In genomic region chr13:44305134-44305991, GRCm38 (mm10) we compare ENCODE assay signal across 8 mouse cellular contexts.
A peak's percentile ranks its signal among the peaks of the same experiment; 100 is the strongest.
DNase-seq lines count a peak whose midpoint lies in the region; ATAC-seq and TF ChIP-seq lines count a peak whose summit lies in the region.

No protein-coding gene starts in this region.

- WGBS in intestine, postnatal 0 days = 83% methylated on average over 9 of the region's 9 CpGs
- WGBS in intestine, embryonic 15.5 days = 78% methylated on average over 9 of the region's 9 CpGs
- 75% methylated on average over 9 of the region's 9 CpGs for WGBS in midbrain, embryonic 14.5 days
- 77% methylated on average over 9 of the region's 9 CpGs for WGBS in forebrain, embryonic 11.5 days

- H3K9me3 ChIP-seq in intestine, postnatal 0 days (ENCODE audit: control insufficient read depth) = no peaks in the 10 kb centered on the region
- H3K9me3 ChIP-seq in intestine, embryonic 15.5 days = no peaks in the 10 kb centered on the region
- H3K9me3 ChIP-seq in CH12.LX (replicated peaks; ENCODE audit: low read length) = no peaks in the 10 kb centered on the region
- no peaks in the 10 kb centered on the region for H3K9me3 ChIP-seq in midbrain, embryonic 14.5 days (ENCODE audit: control insufficient read depth, low read length)
- no peaks in the 10 kb centered on the region for H3K9me3 ChIP-seq in forebrain, embryonic 11.5 days (ENCODE audit: control insufficient read depth, low read length)

- no peak overlapping the region for H3K9ac ChIP-seq in intestine, postnatal 0 days (ENCODE audit: low read depth, low read length)
- H3K9ac ChIP-seq in intestine, embryonic 15.5 days = no peak overlapping the region
- no peak overlapping the region for H3K9ac ChIP-seq in CH12.LX (ENCODE audit: insufficient read depth, low read depth)
- no peak overlapping the region for H3K9ac ChIP-seq in midbrain, embryonic 14.5 days (replicated peaks; ENCODE audit: low read length)
- H3K9ac ChIP-seq in forebrain, embryonic 11.5 days (ENCODE audit: low read length) = no peak overlapping the region

- no peak for TF ChIP-seq POLR2A in CH12.LX (IDR thresholded peaks at IDR 0.05; ENCODE audit: low read depth, low read length)

- no peak overlapping the region for H3K4me2 ChIP-seq in intestine, postnatal 0 days (replicated peaks; ENCODE audit: low read depth)
- no peak overlapping the region for H3K4me2 ChIP-seq in intestine, embryonic 15.5 days (replicated peaks)
- H3K4me2 ChIP-seq in CH12.LX (ENCODE audit: insufficient read depth, low read depth, poor library complexity, severe bottlenecking) = no peak overlapping the region
- H3K4me2 ChIP-seq in midbrain, embryonic 14.5 days (ENCODE audit: low read length) = no peak overlapping the region
- H3K4me2 ChIP-seq in forebrain, embryonic 11.5 days (ENCODE audit: low read depth, low read length, severe bottlenecking) = no peak overlapping the region

- no peak for ATAC-seq in intestine, postnatal 0 days
- no peak for ATAC-seq in intestine, embryonic 15.5 days
- no peak for ATAC-seq in midbrain, embryonic 14.5 days (ENCODE audit: low FRiP score, low TSS enrichment)
- ATAC-seq in forebrain, embryonic 11.5 days (replicated peaks; ENCODE audit: low FRiP score) = no peak

- TF ChIP-seq CTCF in intestine, postnatal 0 days (IDR thresholded peaks at IDR 0.05; ENCODE audit: low read depth) = peak; percentile 42
- TF ChIP-seq CTCF in CH12.LX (conservative IDR thresholded peaks at IDR 0.05 in 1 of 2, IDR thresholded peaks at IDR 0.05 in 1 of 2; ENCODE audit: low read depth in 2 of 2, low read length in 2 of 2) = peak; percentile 38 to 59; a peak in 2 of 4 replicates

- in situ Hi-C loops in CH12.LX (cut with MboI; ENCODE audit: low pct_ligation_motif_present, low pct_unique_long_range_greater_than_20kb, low sequenced_read_pairs) = no loop called here

- DNase-seq in CH12.LX (ENCODE audit: extremely low read depth) = peak; percentile 66
- peak; percentile 33 to 51 for DNase-seq in cerebellum, postnatal 25 days
- DNase-seq in spleen, postnatal 36 days (ENCODE audit: low spot score in 2 of 2) = peak; percentile 25 to 31
- no peak for DNase-seq in midbrain, embryonic 14.5 days
- DNase-seq in forebrain, embryonic 11.5 days (ENCODE audit: low spot score) = no peak
- DNase-seq in neural tube, embryonic 10.5 days (ENCODE audit: extremely low spot score, low spot score) = no peak

- no peaks in the 10 kb centered on the region for H3K79me2 ChIP-seq in CH12.LX (replicated peaks; ENCODE audit: control insufficient read depth, extremely low read depth, insufficient read depth, poor library complexity, severe bottlenecking)

- TF ChIP-seq RAD21 in CH12.LX (IDR thresholded peaks at IDR 0.05; ENCODE audit: low read depth, low read length) = peak; percentile 50

- no peaks in the 10 kb centered on the region for H3K27me3 ChIP-seq in intestine, postnatal 0 days (replicated peaks; ENCODE audit: control insufficient read depth, insufficient read depth, low read length)
- H3K27me3 ChIP-seq in intestine, embryonic 15.5 days (replicated peaks) = no peaks in the 10 kb centered on the region
- H3K27me3 ChIP-seq in CH12.LX (replicated peaks) = no peaks in the 10 kb centered on the region
- no peaks in the 10 kb centered on the region for H3K27me3 ChIP-seq in midbrain, embryonic 14.5 days (ENCODE audit: control insufficient read depth, insufficient read depth, low read length)
- no peaks in the 10 kb centered on the region for H3K27me3 ChIP-seq in forebrain, embryonic 11.5 days (ENCODE audit: control insufficient read depth, insufficient read depth, low read length)

- dilution Hi-C loops in CH12.LX (cut with MboI; ENCODE audit: extremely low pct_ligation_motif_present, extremely low pct_unique_long_range_greater_than_20kb, low sequenced_read_pairs) = no loop called here

- H3K4me3 ChIP-seq in intestine, postnatal 0 days (ENCODE audit: low read depth, low read length) = no peak overlapping the region
- no peak overlapping the region for H3K4me3 ChIP-seq in intestine, embryonic 15.5 days (replicated peaks)
- no peak overlapping the region for H3K4me3 ChIP-seq in CH12.LX (replicated peaks in 1 of 3; ENCODE audit: low read depth in 2 of 3, low read length in 2 of 3, poor library complexity in 1 of 3)
- H3K4me3 ChIP-seq in midbrain, embryonic 14.5 days (replicated peaks; ENCODE audit: low read depth, low read length) = no peak overlapping the region
- no peak overlapping the region for H3K4me3 ChIP-seq in forebrain, embryonic 11.5 days (ENCODE audit: low read depth, low read length)

- TF ChIP-seq EP300 in CH12.LX (IDR thresholded peaks at IDR 0.05; ENCODE audit: low read length) = no peak

- no peak overlapping the region for H3K27ac ChIP-seq in intestine, postnatal 0 days (ENCODE audit: low read depth, low read length)
- H3K27ac ChIP-seq in intestine, embryonic 15.5 days = no peak overlapping the region
- no peak overlapping the region for H3K27ac ChIP-seq in CH12.LX (ENCODE audit: insufficient read depth, low read depth)
- no peak overlapping the region for H3K27ac ChIP-seq in midbrain, embryonic 14.5 days (replicated peaks; ENCODE audit: low read depth, low read length)
- no peak overlapping the region for H3K27ac ChIP-seq in forebrain, embryonic 11.5 days (ENCODE audit: low read depth, low read length)

- H3K4me1 ChIP-seq in intestine, postnatal 0 days (replicated peaks; ENCODE audit: control insufficient read depth, insufficient read depth, low read length) = no peaks in the 10 kb centered on the region; the same call in 1 of the 2 replicates
- H3K4me1 ChIP-seq in intestine, embryonic 15.5 days (replicated peaks) = no peaks in the 10 kb centered on the region
- peaks cover 6 to 7% of the 10 kb centered on the region in 2 experiments; a peak in 3 of 4 replicates for H3K4me1 ChIP-seq in CH12.LX (ENCODE audit: control insufficient read depth in 1 of 2, insufficient read depth in 2 of 2)
- H3K4me1 ChIP-seq in midbrain, embryonic 14.5 days (ENCODE audit: control insufficient read depth, insufficient read depth, low read length) = no peaks in the 10 kb centered on the region
- no peaks in the 10 kb centered on the region for H3K4me1 ChIP-seq in forebrain, embryonic 11.5 days (replicated peaks; ENCODE audit: control insufficient read depth, insufficient read depth, low read length)

- H3K36me3 ChIP-seq in intestine, postnatal 0 days (ENCODE audit: control insufficient read depth, insufficient read depth) = no peaks in the 10 kb centered on the region
- H3K36me3 ChIP-seq in intestine, embryonic 15.5 days = no peaks in the 10 kb centered on the region
- H3K36me3 ChIP-seq in CH12.LX (replicated peaks in 1 of 2; ENCODE audit: control insufficient read depth in 1 of 2, insufficient read depth in 1 of 2, low read length in 1 of 2) = no peaks in the 10 kb centered on the region
- H3K36me3 ChIP-seq in midbrain, embryonic 14.5 days (ENCODE audit: control insufficient read depth, insufficient read depth, low read length) = no peaks in the 10 kb centered on the region
- no peaks in the 10 kb centered on the region for H3K36me3 ChIP-seq in forebrain, embryonic 11.5 days (ENCODE audit: control insufficient read depth, insufficient read depth, low read length)

TF ChIP-seq in CH12.LX, 34 proteins besides CTCF, POLR2A, EP300 and RAD21:
- no peak for TF ChIP-seq BHLHE40 (IDR thresholded peaks at IDR 0.05; ENCODE audit: low read depth, low read length)
- 0 out of 2 replicates have a peak, but pooled peaks have one; percentile 7 for TF ChIP-seq ZC3H11A (IDR thresholded peaks at IDR 0.05; ENCODE audit: low read depth, low read length)
- peak; percentile 64 for TF ChIP-seq SMC3 (IDR thresholded peaks at IDR 0.05; ENCODE audit: low read depth, low read length)

Comparison
In these comparisons a context has a peak if more than half of its experiments do, and no peak if none do; other contexts are left out.
1. DNase-seq: peak in CH12.LX (single experiment), cerebellum, postnatal 25 days (2 of 2) and spleen, postnatal 36 days (2 of 2); none in midbrain, embryonic 14.5 days (single experiment), forebrain, embryonic 11.5 days (single experiment) and neural tube, embryonic 10.5 days (single experiment).